Mouse (Mus musculus) right cerebral cortex, postnatal 14 days (tissue): ENCODE measurements around the gene Hsd17b13.
"Not testable (repeated sequence)": the region's sequence is repeated elsewhere in the genome, so short reads cannot be mapped to it uniquely, and the experiment has no call there.

Experiments
- DNase-seq: peaks from one replicate; pipeline ENCODE4 v3.0.0; 2022

The Hsd17b13 gene

GRCm38 (mm10) chr5:103977907-103978570 lies 829 bp upstream of the Hsd17b13 start:
- no peak for DNase-seq

GRCm38 (mm10) chr5:103975736-103976135 lies 1.5 kb downstream of the Hsd17b13 start:
- no peak for DNase-seq

- DNase-seq = no peak
Observed at GRCm38 (mm10) chr5:103972801-103973200, 4.4 kb downstream of the Hsd17b13 start.

- no peak for DNase-seq
Observed at GRCm38 (mm10) chr5:103972379-103972778, 4.8 kb downstream of the Hsd17b13 start.

- DNase-seq = no peak
Observed at GRCm38 (mm10) chr5:103971051-103971450, 6.2 kb downstream of the Hsd17b13 start.

- DNase-seq = no peak
Observed at GRCm38 (mm10) chr5:103962935-103963429, 14.2 kb downstream of the Hsd17b13 start.

GRCm38 (mm10) chr5:103954638-103955037 lies 22.6 kb downstream of the Hsd17b13 start:
- DNase-seq = no peak

- DNase-seq = no peak
Observed at GRCm38 (mm10) chr5:103953135-103954083, 23.8 kb downstream of the Hsd17b13 start.

GRCm38 (mm10) chr5:103950138-103950537 lies 27.1 kb downstream of the Hsd17b13 start:
- not testable (repeated sequence) for DNase-seq

- DNase-seq = no peak
Observed at GRCm38 (mm10) chr5:103943183-103943582, 34.0 kb downstream of the Hsd17b13 start.

GRCm38 (mm10) chr5:103939856-103940255 lies 37.4 kb downstream of the Hsd17b13 start:
- no peak for DNase-seq

- DNase-seq = no peak
Observed at GRCm38 (mm10) chr5:103939350-103939652, 37.9 kb downstream of the Hsd17b13 start.

GRCm38 (mm10) chr5:103938547-103939349 lies 38.5 kb downstream of the Hsd17b13 start:
- no peak for DNase-seq

- no peak for DNase-seq
Observed at GRCm38 (mm10) chr5:103936906-103937589, 40.2 kb downstream of the Hsd17b13 start.

GRCm38 (mm10) chr5:103931924-103932323 lies 45.3 kb downstream of the Hsd17b13 start:
- not testable (repeated sequence) for DNase-seq

GRCm38 (mm10) chr5:103930511-103930910 lies 46.7 kb downstream of the Hsd17b13 start:
- no peak for DNase-seq

GRCm38 (mm10) chr5:103928196-103928550 lies 49.0 kb downstream of the Hsd17b13 start:
- DNase-seq = no peak

- peak; percentile 97 for DNase-seq
Observed at GRCm38 (mm10) chr5:103927429-103928195, 49.6 kb downstream of the Hsd17b13 start.

GRCm38 (mm10) chr5:103926398-103926797 lies 50.8 kb downstream of the Hsd17b13 start:
- no peak for DNase-seq

- no peak for DNase-seq
Observed at GRCm38 (mm10) chr5:103923755-103924154, 53.5 kb downstream of the Hsd17b13 start.

GRCm38 (mm10) chr5:103923101-103923500 lies 54.1 kb downstream of the Hsd17b13 start:
- DNase-seq = no peak

- no peak for DNase-seq
Observed at GRCm38 (mm10) chr5:103922436-103922835, 54.8 kb downstream of the Hsd17b13 start.
